Mouse (Mus musculus) erythroblast, adult 5-6 weeks (primary cell): Measurements from ENCODE around the gene Fuk. TPM values are rescaled to one million over a fixed set of nuclear protein-coding genes. Genes with fewer than 3 reads are reported as not detected.
"Not testable (repeated sequence)": the region's sequence is repeated elsewhere in the genome, so short reads cannot be mapped to it uniquely, and the experiment has no call there.

Experiments
- ATAC-seq: replicated peaks from 2 replicates; pipeline ENCODE4 v1.8.0; 2016; ENCODE audit warnings: moderate number of reproducible peaks, mild to moderate bottlenecking, moderate TSS enrichment, inconsistent platforms; ENCODE audit not compliant: poor library complexity, low FRiP score, severe bottlenecking
- total RNA-seq, 2 experiments: library from RNA; stranded (forward) in 1 of 2; stranded (reverse) in 1 of 2; fragments of 150-400 nt in 1 of 2; fragments of 200-764, 138-1000 nt in 1 of 2; gene quantifications; 2 replicates each; pipeline versions ENCODE4 v1.2.3 to v1.2.4; 2015 to 2017; ENCODE audit warnings: low replicate concordance in 2 of 2

The Fuk gene
- total RNA-seq, 2 experiments from 2014 or later = 0.58 to 0.68 TPM

- peak; percentile 16; the same call in 1 of the 2 replicates for ATAC-seq
Observed at GRCm38 (mm10) chr8:110920032-110920772, 17.9 kb upstream of the Fuk start.

DNA sequence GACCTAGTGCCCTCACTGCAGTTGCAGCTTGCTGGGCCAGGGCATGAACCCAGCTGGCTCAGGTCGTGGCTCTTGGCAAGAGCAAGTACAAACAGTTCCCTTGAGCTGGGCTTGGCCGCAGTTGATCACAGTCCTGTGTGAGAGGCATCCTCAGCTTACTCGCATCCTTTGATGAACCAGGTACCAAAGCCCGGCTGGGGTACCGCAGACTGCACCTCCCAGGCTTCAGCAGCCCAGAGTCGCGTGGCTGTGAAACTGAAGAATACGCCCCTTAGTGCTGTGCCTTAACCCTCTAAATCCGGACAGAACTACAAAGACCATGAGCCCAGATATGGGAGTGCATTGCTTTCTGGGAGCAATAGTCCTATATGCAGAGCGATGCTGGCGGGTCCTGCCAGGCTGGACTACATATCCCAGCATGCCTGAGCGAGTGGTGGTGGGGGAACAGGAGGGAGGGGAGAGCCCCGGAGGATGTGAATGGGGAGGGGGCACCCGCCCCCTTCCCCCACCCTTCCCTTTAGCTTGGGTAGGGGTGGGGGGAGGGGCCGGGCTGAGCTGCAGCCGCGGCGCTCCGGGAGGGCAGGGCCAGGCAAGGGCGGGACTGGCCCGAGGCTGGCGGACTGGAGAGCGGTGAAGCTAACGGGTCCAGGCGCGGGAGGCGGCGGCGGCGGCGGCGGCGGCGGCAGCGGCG lies 17.2 kb upstream of the Fuk start, which contains the start of gene St3gal2:
Gene St3gal2, plus strand, starts transcription at position 582 of the 691 bp plus-strand sequence.
- ATAC-seq = peak; percentile 62

GRCm38 (mm10) chr8:110918460-110918859 lies 16.2 kb upstream of the Fuk start:
- ATAC-seq = no peak

DNA sequence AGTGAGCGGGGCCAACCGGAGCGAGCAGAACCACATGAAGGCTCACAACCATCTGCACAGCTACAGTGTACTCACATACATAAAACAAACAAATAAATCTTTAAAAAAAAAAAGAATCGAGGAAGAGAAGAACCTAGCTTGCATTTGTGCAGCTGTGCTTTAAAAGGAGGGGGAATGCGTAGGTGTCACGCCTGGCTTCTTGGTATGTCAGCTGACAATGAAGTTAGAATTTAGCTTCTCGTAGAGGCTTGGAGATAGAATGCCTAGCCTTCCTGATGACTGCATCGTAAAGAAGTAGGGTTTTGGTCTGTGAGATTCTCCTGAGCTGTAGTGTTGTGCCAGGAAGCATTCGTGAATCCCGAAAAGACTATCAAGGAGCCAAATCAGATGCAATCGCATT lies 15.7 kb upstream of the Fuk start:
- ATAC-seq = no peak

- no peak for ATAC-seq
Observed at GRCm38 (mm10) chr8:110917415-110917814, 15.1 kb upstream of the Fuk start.

GRCm38 (mm10) chr8:110911576-110912570 lies 9.6 kb upstream of the Fuk start:
- peak; percentile 60 for ATAC-seq

DNA sequence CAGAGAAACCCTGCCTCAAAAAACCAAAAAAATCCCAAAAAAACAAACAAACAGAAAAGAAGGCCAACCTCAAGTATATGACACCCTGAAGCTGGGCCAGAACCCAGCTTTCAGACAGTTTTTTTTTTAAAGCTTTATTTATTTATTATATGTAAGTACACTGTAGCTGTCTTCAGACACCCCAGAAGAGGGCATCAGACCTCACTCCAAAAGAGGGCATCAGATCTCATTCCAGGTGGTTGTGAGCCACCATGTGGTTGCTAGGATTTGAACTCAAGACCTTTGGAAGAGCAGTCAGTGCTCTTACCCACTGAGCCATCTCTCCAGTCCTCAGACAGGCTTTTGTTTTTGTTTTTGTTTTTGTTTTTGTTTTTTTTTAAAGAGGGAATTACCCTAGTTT lies 7.6 kb upstream of the Fuk start:
- not testable (repeated sequence) for ATAC-seq

- no peak for ATAC-seq
Observed at GRCm38 (mm10) chr8:110906682-110907081, 4.4 kb upstream of the Fuk start.

DNA sequence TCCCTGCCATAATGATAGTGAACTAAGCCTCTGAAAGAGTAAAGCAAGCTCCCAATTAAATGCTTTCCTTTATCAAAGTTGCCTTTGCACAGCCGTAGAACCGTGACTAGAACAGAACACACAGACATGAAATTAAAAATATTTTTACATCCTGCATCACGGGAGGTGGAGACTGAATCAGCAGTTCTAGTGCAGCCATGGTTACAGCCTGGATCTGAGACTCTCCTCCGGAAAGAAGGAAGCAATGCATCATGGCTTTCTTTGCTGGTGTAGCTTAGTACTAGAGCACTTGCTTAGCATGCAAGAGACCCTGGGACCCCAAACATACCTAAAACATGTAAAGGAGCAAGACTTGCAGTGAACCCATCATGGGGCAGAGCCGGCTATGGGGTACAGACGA lies 3.1 kb upstream of the Fuk start:
- no peak for ATAC-seq

DNA sequence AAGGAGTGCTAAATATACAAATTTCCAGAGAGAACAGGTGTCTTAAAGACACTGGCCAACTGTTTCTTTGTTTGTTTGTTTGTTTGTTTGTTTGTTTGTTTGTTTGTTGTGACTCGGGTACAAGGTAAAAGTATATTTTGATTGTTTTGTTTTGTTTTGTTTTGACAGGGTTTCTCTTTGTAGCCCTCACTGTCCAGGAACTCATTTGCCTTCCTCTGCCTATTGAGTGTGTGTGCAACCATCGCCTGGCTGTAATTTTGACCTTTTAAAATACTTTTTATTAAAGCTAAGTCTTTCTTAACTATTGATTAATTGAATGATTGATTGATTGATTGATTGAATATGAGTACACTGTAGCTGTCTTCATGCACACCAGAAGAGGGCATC lies 284 bp upstream of the Fuk start:
- ATAC-seq = no peak

GRCm38 (mm10) chr8:110901056-110901455 lies 1.2 kb downstream of the Fuk start:
- ATAC-seq = no peak

DNA sequence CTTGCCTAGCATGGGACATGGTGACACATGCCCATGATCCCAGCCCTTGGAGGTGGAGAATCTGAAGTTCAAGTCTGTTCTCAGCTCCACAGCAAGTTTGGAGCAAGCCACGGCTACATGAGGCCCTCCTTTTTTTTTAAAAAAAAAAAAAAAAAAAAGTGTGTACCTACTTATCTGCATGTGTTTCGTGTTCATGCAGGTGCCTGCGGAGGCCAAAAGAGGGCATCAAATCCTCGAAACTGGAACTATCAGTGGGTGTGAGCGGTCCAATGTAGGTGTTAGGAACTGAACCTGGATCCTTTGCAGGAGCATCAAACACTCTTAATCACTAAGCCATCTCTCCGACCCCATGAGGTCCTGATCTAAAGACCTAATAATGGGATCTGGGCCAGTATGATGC lies 4.8 kb downstream of the Fuk start:
- ATAC-seq = no peak

- ATAC-seq = no peak
Observed at GRCm38 (mm10) chr8:110895812-110896211, 6.5 kb downstream of the Fuk start.

GRCm38 (mm10) chr8:110895254-110895653 lies 7.0 kb downstream of the Fuk start:
- no peak for ATAC-seq

DNA sequence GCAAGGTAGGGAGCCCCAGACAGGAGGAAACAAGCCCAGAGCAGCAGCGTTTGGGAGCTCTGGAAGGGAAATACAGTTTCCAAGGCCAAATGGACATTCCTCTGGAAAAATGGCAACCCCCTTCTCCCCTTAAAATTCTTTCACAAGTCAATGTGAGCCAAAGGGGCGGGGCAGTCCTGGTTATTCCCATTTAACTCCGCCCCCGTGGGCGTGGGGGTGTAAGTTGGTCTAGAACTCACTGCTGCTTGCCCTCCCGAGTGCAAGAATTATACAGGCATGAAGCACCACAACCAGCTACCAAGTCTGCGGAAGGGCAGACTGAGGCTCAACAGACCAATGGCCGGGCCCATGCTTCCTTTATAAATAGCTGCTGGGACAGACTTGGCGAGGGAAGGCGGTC lies 7.4 kb downstream of the Fuk start:
- ATAC-seq = no peak

DNA sequence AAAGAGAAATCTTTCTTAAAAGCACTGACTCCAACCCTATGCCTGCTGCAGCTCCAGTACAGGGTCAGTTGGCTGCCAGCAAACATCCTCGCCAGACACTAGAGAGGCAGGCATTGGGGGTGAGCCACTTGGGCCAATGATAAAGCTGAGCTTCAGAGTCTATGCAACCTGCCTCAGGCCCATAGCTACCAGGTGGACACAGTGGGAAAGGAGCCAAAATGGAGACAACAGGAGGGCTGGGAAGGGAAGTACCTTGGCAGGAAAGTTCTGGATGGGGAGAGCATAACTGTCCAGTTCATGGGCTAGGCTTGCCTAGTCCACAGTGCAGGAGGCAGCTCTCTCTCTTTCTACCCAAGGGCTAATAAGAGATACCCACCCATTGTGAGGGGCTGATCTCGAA lies 9.4 kb downstream of the Fuk start:
- no peak for ATAC-seq

- no peak for ATAC-seq
Observed at GRCm38 (mm10) chr8:110892040-110892439, 10.2 kb downstream of the Fuk start.

- ATAC-seq = no peak
Observed at GRCm38 (mm10) chr8:110889904-110890470, 12.3 kb downstream of the Fuk start.

DNA sequence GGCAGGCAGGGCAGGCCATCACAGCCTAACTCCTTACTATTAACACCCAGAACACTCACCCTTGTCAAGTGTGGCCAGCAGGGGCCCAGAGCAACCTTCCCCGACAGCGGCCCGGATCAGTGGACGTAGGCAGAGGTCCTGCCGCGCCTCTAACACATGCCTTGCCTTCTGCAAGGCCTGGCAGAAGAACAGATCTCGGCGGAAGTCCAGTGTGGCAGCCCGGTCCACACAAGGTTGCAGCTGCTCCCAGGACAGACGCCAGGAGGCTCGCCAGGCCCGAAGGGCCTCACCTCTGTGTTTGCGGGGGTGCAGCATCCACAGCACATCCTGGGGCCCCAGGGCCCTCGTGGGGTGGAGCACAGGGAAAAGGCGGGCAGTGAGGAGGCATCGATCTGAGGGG lies 13.4 kb downstream of the Fuk start:
- no peak for ATAC-seq

DNA sequence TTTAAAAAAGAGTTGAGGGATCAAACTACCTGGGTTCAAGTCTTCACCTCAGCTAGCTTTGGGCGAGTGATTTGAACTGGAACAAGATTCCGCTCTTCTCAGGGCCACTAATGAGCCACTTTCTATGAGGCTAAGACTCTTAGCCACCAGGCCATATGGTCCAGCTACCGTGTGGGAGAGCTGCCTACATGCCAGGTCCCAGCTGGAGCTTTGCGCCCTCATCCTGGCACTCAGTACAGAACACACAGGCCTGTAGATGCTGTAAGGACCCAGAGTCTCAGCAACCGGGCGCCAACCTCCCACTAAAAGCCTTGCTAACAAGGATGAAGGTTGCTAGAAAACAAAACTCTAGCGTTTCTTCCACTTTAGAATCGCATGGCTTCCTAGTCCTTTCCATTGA lies 13.8 kb downstream of the Fuk start:
- ATAC-seq = no peak
